Comparison of ENCODE assay signal across 25 mouse cellular contexts in the genomic region with DNA sequence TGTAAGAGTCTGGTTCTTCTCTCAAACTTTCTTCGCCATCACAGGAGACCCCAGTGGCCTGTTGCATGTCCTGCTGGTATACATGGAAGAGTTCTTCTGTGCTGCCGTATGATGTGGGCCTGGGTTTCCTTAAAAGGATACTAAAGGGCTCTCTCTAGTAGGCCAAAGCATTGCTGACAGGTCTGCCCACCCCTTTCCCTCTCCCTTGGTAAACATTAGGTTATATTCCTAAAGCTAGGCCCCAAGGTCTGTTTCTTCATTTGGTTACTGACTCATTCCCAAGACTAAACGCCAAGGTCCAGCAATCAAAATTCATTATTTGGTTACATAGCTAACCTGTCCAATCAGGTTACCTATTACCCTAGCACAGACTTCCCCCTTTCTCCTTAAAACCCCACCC.
"Had no signal": no experiment of that assay in that cellular context is flagged by ENCODE, and none has a peak within 500 bp of the region (broad histone marks: within the 10 kb centered on the region; RNA-seq: fewer than 3 reads in every experiment).

No protein-coding gene starts in this region.

- H3K27me3 ChIP-seq: heart, embryonic 13.5 days; heart, embryonic 15.5 days; hindbrain, embryonic 15.5 days; kidney, embryonic 15.5 days; limb, embryonic 13.5 days; limb, embryonic 15.5 days; liver, embryonic 12.5 days had no signal

- H3K9ac ChIP-seq: forebrain, postnatal 0 days; heart, embryonic 13.5 days; heart, embryonic 15.5 days; hindbrain, embryonic 13.5 days; hindbrain, embryonic 15.5 days; kidney, embryonic 15.5 days; limb, embryonic 13.5 days; limb, embryonic 15.5 days; liver, embryonic 12.5 days had no signal

- H3K27ac ChIP-seq: heart, embryonic 13.5 days; heart, embryonic 15.5 days; hindbrain, embryonic 13.5 days; hindbrain, embryonic 15.5 days; hindbrain, postnatal 0 days; kidney, embryonic 15.5 days; kidney, postnatal 0 days; limb, embryonic 13.5 days; limb, embryonic 15.5 days; liver, embryonic 12.5 days had no signal

- H3K4me3 ChIP-seq: heart, embryonic 13.5 days; heart, embryonic 15.5 days; hindbrain, embryonic 13.5 days; hindbrain, embryonic 15.5 days; kidney, embryonic 15.5 days; limb, embryonic 13.5 days; limb, embryonic 15.5 days; liver, embryonic 12.5 days had no signal

- H3K4me1 ChIP-seq: hindbrain, embryonic 13.5 days; hindbrain, embryonic 15.5 days; kidney, embryonic 15.5 days; liver, embryonic 12.5 days had no signal

- H3K4me2 ChIP-seq: heart, embryonic 11.5 days; heart, embryonic 13.5 days; heart, embryonic 15.5 days; hindbrain, embryonic 13.5 days; hindbrain, embryonic 15.5 days; kidney, embryonic 15.5 days; limb, embryonic 13.5 days; limb, embryonic 15.5 days; liver, embryonic 12.5 days had no signal

- ATAC-seq: forebrain, postnatal 0 days; hindbrain, postnatal 0 days; liver, embryonic 12.5 days had no signal

- H3K36me3 ChIP-seq: heart, embryonic 15.5 days; hindbrain, embryonic 13.5 days; hindbrain, embryonic 15.5 days; kidney, embryonic 15.5 days; limb, embryonic 13.5 days; limb, embryonic 15.5 days; liver, embryonic 12.5 days had no signal

- DNase-seq: forebrain, postnatal 0 days; gastrocnemius, postnatal 14 days; gastrocnemius, postnatal 36 days; heart, adult 18-20 months; heart, postnatal 14 days; heart, postnatal 36 days; kidney, adult 11 months; kidney, adult 2 months; kidney, adult 9 months; kidney, postnatal 14 days; kidney, postnatal 36 days; layer of hippocampus, adult 9-11 months; layer of hippocampus, postnatal 36 days; left cerebral cortex, postnatal 4 days had no signal

- H3K9me3 ChIP-seq: heart, embryonic 13.5 days; heart, embryonic 15.5 days; hindbrain, embryonic 13.5 days; hindbrain, embryonic 15.5 days; kidney, embryonic 15.5 days; limb, embryonic 13.5 days; limb, embryonic 15.5 days; liver, embryonic 12.5 days had no signal
